Comparison of ENCODE assay signal across 17 mouse cellular contexts in the genomic region with DNA sequence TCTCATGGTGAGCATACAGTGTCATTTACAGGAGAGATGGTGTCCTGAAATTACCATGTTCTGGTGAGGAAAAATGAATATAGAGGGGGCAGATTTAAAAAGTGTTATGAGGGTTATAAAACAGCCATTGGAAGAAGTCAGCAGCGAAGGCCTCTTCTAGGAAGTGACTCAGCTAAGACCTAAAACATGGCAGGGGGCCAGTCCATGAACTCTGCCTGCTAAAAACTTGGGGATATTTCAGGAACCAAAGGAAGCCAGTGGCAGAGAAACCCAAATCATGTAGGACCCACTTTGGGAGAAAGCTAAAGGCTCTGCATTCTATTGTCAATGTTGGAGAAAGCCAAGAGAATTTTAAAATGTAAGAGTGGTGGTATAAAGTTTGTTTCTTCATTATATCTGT. TPM values are rescaled to one million over a fixed set of nuclear protein-coding genes. Genes with fewer than 3 reads are reported as not detected.
DNase-seq lines count a peak whose midpoint lies in the region; ATAC-seq and TF ChIP-seq lines count a peak whose summit lies in the region.
"Had no signal": no experiment of that assay in that cellular context is flagged by ENCODE, and none has a peak within 500 bp of the region (broad histone marks: within the 10 kb centered on the region; RNA-seq: fewer than 3 reads in every experiment).

No protein-coding gene starts in this region.

- no peak overlapping the region for H3K27ac ChIP-seq in kidney, postnatal 0 days
- no peak overlapping the region for H3K27ac ChIP-seq in midbrain, embryonic 11.5 days (ENCODE audit: low read depth, low read length)
- H3K27ac ChIP-seq: limb, embryonic 10.5 days had no signal

- H3K4me2 ChIP-seq in kidney, postnatal 0 days (ENCODE audit: low read length): no peak overlapping the region
- H3K4me2 ChIP-seq in midbrain, embryonic 11.5 days: no peak overlapping the region
- H3K4me2 ChIP-seq: embryonic facial prominence, embryonic 13.5 days had no signal

- no peak overlapping the region for H3K9ac ChIP-seq in kidney, postnatal 0 days (ENCODE audit: low read depth, low read length)
- H3K9ac ChIP-seq in midbrain, embryonic 11.5 days (ENCODE audit: low read length): no peak overlapping the region
- H3K9ac ChIP-seq: embryonic facial prominence, embryonic 13.5 days; heart, embryonic 12.5 days; hindbrain, embryonic 15.5 days had no signal

- WGBS in kidney, postnatal 0 days: 65% methylated on average over 1 of the region's 1 CpGs
- WGBS in midbrain, embryonic 11.5 days: 90% methylated on average over 1 of the region's 1 CpGs

- H3K27me3 ChIP-seq in kidney, postnatal 0 days (ENCODE audit: insufficient read depth, low read length): no peaks in the 10 kb centered on the region
- no peaks in the 10 kb centered on the region for H3K27me3 ChIP-seq in midbrain, embryonic 11.5 days (ENCODE audit: control insufficient read depth, insufficient read depth, low read length)
- H3K27me3 ChIP-seq: embryonic facial prominence, embryonic 13.5 days; heart, embryonic 12.5 days; hindbrain, embryonic 15.5 days had no signal

- H3K4me3 ChIP-seq in kidney, postnatal 0 days (replicated peaks; ENCODE audit: low read depth, low read length): no peak overlapping the region
- no peak overlapping the region for H3K4me3 ChIP-seq in midbrain, embryonic 11.5 days (ENCODE audit: low read depth, low read length)
- H3K4me3 ChIP-seq: embryonic facial prominence, embryonic 13.5 days; heart, embryonic 12.5 days; hindbrain, embryonic 15.5 days; limb, embryonic 10.5 days had no signal

- H3K4me1 ChIP-seq in kidney, postnatal 0 days (replicated peaks; ENCODE audit: insufficient read depth, low read length): no peaks in the 10 kb centered on the region
- H3K4me1 ChIP-seq in midbrain, embryonic 11.5 days (ENCODE audit: control insufficient read depth, insufficient read depth, low read length): peaks cover 4% of the 10 kb centered on the region; the same call in 1 of the 2 replicates

- H3K9me3 ChIP-seq in kidney, postnatal 0 days (replicated peaks; ENCODE audit: low read length): no peaks in the 10 kb centered on the region
- H3K9me3 ChIP-seq in midbrain, embryonic 11.5 days (ENCODE audit: control insufficient read depth, low read length): no peaks in the 10 kb centered on the region
- H3K9me3 ChIP-seq: embryonic facial prominence, embryonic 13.5 days; heart, embryonic 12.5 days; hindbrain, embryonic 15.5 days; limb, embryonic 10.5 days had no signal

- no peak for ATAC-seq in kidney, postnatal 0 days (replicated peaks; ENCODE audit: low FRiP score, low read depth)
- no peak for ATAC-seq in midbrain, embryonic 11.5 days (ENCODE audit: low FRiP score)
- ATAC-seq: activated CD4-positive, CD25-positive, alpha-beta regulatory T cell, adult 4 months had no signal

- no peaks in the 10 kb centered on the region for H3K36me3 ChIP-seq in kidney, postnatal 0 days (ENCODE audit: insufficient read depth, low read length)
- H3K36me3 ChIP-seq in midbrain, embryonic 11.5 days (ENCODE audit: control insufficient read depth, insufficient read depth, low read length): no peaks in the 10 kb centered on the region
- H3K36me3 ChIP-seq: embryonic facial prominence, embryonic 13.5 days; heart, embryonic 12.5 days; hindbrain, embryonic 15.5 days; limb, embryonic 10.5 days had no signal

- TF ChIP-seq CTCF in kidney, postnatal 0 days (IDR thresholded peaks at IDR 0.05; ENCODE audit: low read depth): no peak

- peak; percentile 17 for DNase-seq in cerebellum, adult 9-11 months
- DNase-seq in cerebellum, postnatal 4 days (ENCODE audit: low spot score in 2 of 2): no peak
- DNase-seq in kidney, postnatal 0 days (ENCODE audit: low spot score): peak; percentile 11
- no peak for DNase-seq in kidney, adult 18-20 months
- peak; percentile 64 to 72 for DNase-seq in adrenal gland, postnatal 36 days
- no peak for DNase-seq in natural killer cell, adult 2 months (ENCODE audit: low spot score in 2 of 2)
- no peak for DNase-seq in midbrain, embryonic 11.5 days (ENCODE audit: low spot score, missing footprints)
- DNase-seq: cerebellum, adult 9-10 months; lung, adult 18-20 months; right cerebral cortex, postnatal 14 days; spleen, adult 18-20 months; thymus, postnatal 36 days had no signal

RNA-seq across cellular contexts. Expression of a gene that starts 6.9 kb away (rescaled TPM):
- 32.4 and 36.9 TPM in 2 replicates for polyA plus RNA-seq in kidney, postnatal 0 days (2015; fragmentation: Nextera tagmentation; extraction: Ambion mirVana)
- 100 to 1,000 TPM in 1 of 2 experiments, 10 to 100 TPM in 1; 88.7 to 112 TPM for total RNA-seq in adrenal gland, postnatal 36 days (2021)
- 15.0 and 16.3 TPM in 2 replicates for polyA plus RNA-seq in midbrain, embryonic 11.5 days (2014; fragmentation: Nextera tagmentation; extraction: Ambion mirVana)

Comparison
In these comparisons a context has a peak if more than half of its experiments do, and no peak if none do; other contexts are left out.
1. DNase-seq: peak in cerebellum, adult 9-11 months (single experiment), kidney, postnatal 0 days (single experiment) and adrenal gland, postnatal 36 days (2 of 2); none in cerebellum, postnatal 4 days (0 of 2), kidney, adult 18-20 months (single experiment), natural killer cell, adult 2 months (0 of 2) and midbrain, embryonic 11.5 days (single experiment).